Mouse (Mus musculus): ENCODE data around the gene Bsdc1. TPM values are rescaled to one million over a fixed set of nuclear protein-coding genes. Genes with fewer than 3 reads are reported as not detected.

The Bsdc1 gene
- polyA plus RNA-seq, 1 experiment from 2014 or later: 21.8 TPM

Other genes with a start within 250 kb of the Bsdc1 start
- gene C77080, start 200.2 kb upstream of the Bsdc1 start, polyA plus RNA-seq (2014; fragmentation: Nextera tagmentation; extraction: Ambion mirVana): 7.2 and 7.4 TPM in 2 replicates
- gene Sync, start 174.0 kb upstream of the Bsdc1 start, polyA plus RNA-seq (2014; fragmentation: Nextera tagmentation; extraction: Ambion mirVana): 1.3 and 2.1 TPM in 2 replicates
- gene Rbbp4, start 126.2 kb upstream of the Bsdc1 start, polyA plus RNA-seq (2014; fragmentation: Nextera tagmentation; extraction: Ambion mirVana): 333 and 352 TPM in 2 replicates
- 46.9 and 51.3 TPM in 2 replicates for gene Zbtb8os, start 125.9 kb upstream of the Bsdc1 start, polyA plus RNA-seq (2014; fragmentation: Nextera tagmentation; extraction: Ambion mirVana)
- 7.6 and 11.1 TPM in 2 replicates for gene Zbtb8a, start 83.5 kb upstream of the Bsdc1 start, polyA plus RNA-seq (2014; fragmentation: Nextera tagmentation; extraction: Ambion mirVana)
- gene Zbtb8b, start 20.7 kb upstream of the Bsdc1 start, polyA plus RNA-seq (2014; fragmentation: Nextera tagmentation; extraction: Ambion mirVana): 1.7 TPM in 2 replicates
- gene Tssk3, start 29.4 kb downstream of the Bsdc1 start, polyA plus RNA-seq (2014; fragmentation: Nextera tagmentation; extraction: Ambion mirVana): not detected in 2 replicates
- gene Fam229a, start 29.6 kb downstream of the Bsdc1 start, polyA plus RNA-seq (2014; fragmentation: Nextera tagmentation; extraction: Ambion mirVana): 0.47 TPM in 1 of 2 replicates, not detected in the other
- 595 and 619 TPM in 2 replicates for gene Marcksl1, start 52.0 kb downstream of the Bsdc1 start, polyA plus RNA-seq (2014; fragmentation: Nextera tagmentation; extraction: Ambion mirVana)
- gene Hdac1, start 81.1 kb downstream of the Bsdc1 start, polyA plus RNA-seq (2014; fragmentation: Nextera tagmentation; extraction: Ambion mirVana): 212 and 230 TPM in 2 replicates
- gene Lck, start 112.1 kb downstream of the Bsdc1 start, polyA plus RNA-seq (2014; fragmentation: Nextera tagmentation; extraction: Ambion mirVana): 7.9 and 8.1 TPM in 2 replicates
- 1.5 and 1.8 TPM in 2 replicates for gene Fam167b, start 117.0 kb downstream of the Bsdc1 start, polyA plus RNA-seq (2014; fragmentation: Nextera tagmentation; extraction: Ambion mirVana)
- gene Eif3i, start 139.1 kb downstream of the Bsdc1 start, polyA plus RNA-seq (2014; fragmentation: Nextera tagmentation; extraction: Ambion mirVana): 349 and 356 TPM in 2 replicates
- gene Tmem234, start 139.1 kb downstream of the Bsdc1 start, polyA plus RNA-seq (2014; fragmentation: Nextera tagmentation; extraction: Ambion mirVana): 197 and 212 TPM in 2 replicates
- 2.6 and 3.7 TPM in 2 replicates for gene Dcdc2b, start 152.7 kb downstream of the Bsdc1 start, polyA plus RNA-seq (2014; fragmentation: Nextera tagmentation; extraction: Ambion mirVana)
- gene Iqcc, start 157.5 kb downstream of the Bsdc1 start, polyA plus RNA-seq (2014; fragmentation: Nextera tagmentation; extraction: Ambion mirVana): 26.2 and 26.4 TPM in 2 replicates
- 43.1 and 45.5 TPM in 2 replicates for gene Ccdc28b, start 162.4 kb downstream of the Bsdc1 start, polyA plus RNA-seq (2014; fragmentation: Nextera tagmentation; extraction: Ambion mirVana)
- gene Txlna, start 179.5 kb downstream of the Bsdc1 start, polyA plus RNA-seq (2014; fragmentation: Nextera tagmentation; extraction: Ambion mirVana): 81.7 and 92.8 TPM in 2 replicates
- 13.3 and 13.4 TPM in 2 replicates for gene Kpna6, start 211.2 kb downstream of the Bsdc1 start, polyA plus RNA-seq (2014; fragmentation: Nextera tagmentation; extraction: Ambion mirVana)
- 26.6 and 28.9 TPM in 2 replicates for gene Tmem39b, start 235.3 kb downstream of the Bsdc1 start, polyA plus RNA-seq (2014; fragmentation: Nextera tagmentation; extraction: Ambion mirVana)